Mouse (Mus musculus): ENCODE measurements around the gene Ccdc158. TPM values are rescaled to one million over a fixed set of nuclear protein-coding genes. Genes with fewer than 3 reads are reported as not detected.

The Ccdc158 gene
- polyA plus RNA-seq, 1 experiment from 2014 or later = 0.10 TPM

DNA sequence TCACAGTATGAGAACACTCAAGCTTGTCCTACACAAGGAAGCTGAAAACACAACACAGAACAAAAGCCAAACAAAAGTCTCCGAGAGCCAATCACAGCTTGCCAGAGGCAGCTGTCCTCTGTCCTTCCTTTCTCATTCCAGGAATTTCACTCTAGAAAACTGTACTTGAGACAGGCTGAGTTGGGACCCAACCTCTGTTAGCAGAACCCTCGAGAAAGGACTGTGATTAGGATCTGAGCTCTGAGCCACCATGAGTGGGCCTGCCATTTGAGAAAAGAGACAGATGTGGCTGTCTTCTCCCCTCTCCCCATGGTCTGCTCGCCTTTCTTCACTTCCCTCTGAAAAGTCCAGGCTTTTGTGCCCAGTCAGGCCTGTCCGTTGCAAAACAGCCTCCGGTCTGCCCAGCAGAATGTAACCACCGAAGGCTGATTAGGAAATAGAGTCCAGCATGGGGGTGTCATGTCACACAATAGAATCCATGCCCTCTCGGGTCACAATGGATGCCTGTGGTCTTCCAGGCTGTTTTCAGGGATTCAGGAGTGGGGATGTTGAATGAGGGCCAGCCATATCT is 32.9 kb upstream of the Ccdc158 start:
- ATAC-seq (ENCODE audit: insufficient read depth) = no peak
- Histone ChIP-seq H3K4me3 (replicated peaks) (no peak overlapping the region), H3K27ac (replicated peaks) (no peak overlapping the region), H3K4me1 (replicated peaks) (no peaks in the 10 kb centered on the region), H3K9ac (no peak overlapping the region), H3K36me3 (replicated peaks) (no peaks in the 10 kb centered on the region), H3K4me2 (no peak overlapping the region), H3K9me3 (replicated peaks) (no peaks in the 10 kb centered on the region), H3K27me3 (no peaks in the 10 kb centered on the region)
- 33% methylated on average over 7 of the region's 7 CpGs for WGBS (ENCODE audit: insufficient replicate concordance)

DNA sequence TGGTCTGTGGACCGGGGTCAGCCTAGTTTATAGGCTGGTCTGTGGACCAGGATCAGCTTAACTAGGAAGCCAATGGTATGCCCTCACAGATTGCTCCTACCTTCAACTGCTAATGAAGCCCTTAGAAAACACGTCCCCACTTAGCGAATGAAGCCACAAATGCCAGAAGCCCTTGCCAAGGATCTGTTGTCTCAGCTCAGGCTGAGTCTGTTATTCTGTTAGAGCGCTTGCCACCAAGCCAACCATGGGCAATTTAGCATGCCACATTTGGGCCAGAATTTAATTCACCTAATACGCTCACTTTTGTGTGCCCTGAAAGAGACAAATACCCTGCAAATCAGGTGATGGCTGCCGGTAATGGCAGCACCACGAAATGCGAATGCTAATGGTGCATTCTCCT is 28.6 kb upstream of the Ccdc158 start:
- no peak overlapping the region for H3K9ac ChIP-seq
- no peaks in the 10 kb centered on the region for H3K36me3 ChIP-seq (replicated peaks)
- H3K4me2 ChIP-seq = no peak overlapping the region
- no peak for ATAC-seq (ENCODE audit: insufficient read depth)
- no peaks in the 10 kb centered on the region for H3K9me3 ChIP-seq (replicated peaks)
- WGBS (ENCODE audit: insufficient replicate concordance) = 80% methylated on average over 8 of the region's 8 CpGs
- no peak overlapping the region for H3K4me3 ChIP-seq (replicated peaks)
- H3K27me3 ChIP-seq = 0 out of 2 replicates have a peak, but pooled peaks cover 6% of the 10 kb centered on the region
- H3K27ac ChIP-seq (replicated peaks) = no peak overlapping the region
- H3K4me1 ChIP-seq (replicated peaks) = no peaks in the 10 kb centered on the region

- 54% methylated on average over 11 of the region's 11 CpGs for WGBS (ENCODE audit: insufficient replicate concordance)
- no peaks in the 10 kb centered on the region for H3K4me1 ChIP-seq (replicated peaks)
- no peak overlapping the region for H3K27ac ChIP-seq (replicated peaks)
- H3K9ac ChIP-seq = no peak overlapping the region
- H3K36me3 ChIP-seq (replicated peaks) = no peaks in the 10 kb centered on the region
- no peak overlapping the region for H3K4me2 ChIP-seq
- H3K4me3 ChIP-seq (replicated peaks) = no peak overlapping the region
- no peaks in the 10 kb centered on the region for H3K9me3 ChIP-seq (replicated peaks)
- 0 out of 2 replicates have a peak, but pooled peaks cover 6% of the 10 kb centered on the region for H3K27me3 ChIP-seq
- no peak for ATAC-seq (ENCODE audit: insufficient read depth)
These were observed 26.7 kb upstream of the Ccdc158 start for GRCm38 (mm10) chr5:92701750-92702149.

- H3K9ac ChIP-seq = no peak overlapping the region
- H3K9me3 ChIP-seq (replicated peaks) = no peaks in the 10 kb centered on the region
- H3K27me3 ChIP-seq = 0 out of 2 replicates have a peak, but pooled peaks cover 6% of the 10 kb centered on the region
- no peaks in the 10 kb centered on the region for H3K4me1 ChIP-seq (replicated peaks)
- no peak overlapping the region for H3K27ac ChIP-seq (replicated peaks)
- no peaks in the 10 kb centered on the region for H3K36me3 ChIP-seq (replicated peaks)
- WGBS (ENCODE audit: insufficient replicate concordance) = 26% methylated on average over 17 of the region's 17 CpGs
- no peak for ATAC-seq (ENCODE audit: insufficient read depth)
- no peak overlapping the region for H3K4me3 ChIP-seq (replicated peaks)
- no peak overlapping the region for H3K4me2 ChIP-seq
These were observed 23.9 kb upstream of the Ccdc158 start for GRCm38 (mm10) chr5:92698837-92699529.

DNA sequence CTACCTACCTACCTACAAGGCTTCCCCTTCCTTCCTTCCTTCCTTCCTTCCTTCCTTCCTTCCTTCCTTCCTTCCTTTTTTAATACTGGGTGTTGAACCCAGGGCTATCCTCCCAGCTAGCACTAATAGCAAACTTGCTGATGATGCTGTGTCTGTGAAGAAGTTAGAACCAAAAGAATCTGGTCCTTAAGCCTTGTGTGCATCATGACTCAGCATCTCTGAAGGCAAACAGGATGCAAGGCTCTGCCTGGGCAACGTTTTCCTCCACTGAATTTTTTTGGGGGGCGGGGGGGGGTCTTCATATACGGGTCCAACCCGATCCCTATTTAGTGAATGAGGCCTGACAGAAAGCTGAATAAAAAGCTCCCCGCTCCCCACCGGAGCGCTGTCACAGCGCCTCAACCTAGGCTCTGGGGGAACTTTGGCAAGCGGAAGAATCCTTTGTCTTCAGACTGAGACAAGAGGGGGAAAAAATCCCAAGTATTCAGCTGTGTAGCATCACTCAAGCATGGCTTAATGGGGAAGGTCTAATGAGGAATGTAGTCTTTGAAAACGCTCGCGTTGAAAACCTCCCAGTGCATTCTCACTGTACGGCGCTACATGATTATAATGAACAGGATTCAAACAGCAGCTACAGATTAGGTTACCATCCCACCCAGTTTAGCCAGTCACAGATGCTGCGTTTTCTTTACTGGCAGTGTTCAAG is 23.2 kb upstream of the Ccdc158 start:
- Histone ChIP-seq H3K4me1 (replicated peaks) (no peaks in the 10 kb centered on the region), H3K27ac (replicated peaks) (no peak overlapping the region), H3K4me3 (replicated peaks) (no peak overlapping the region), H3K9ac (no peak overlapping the region), H3K9me3 (replicated peaks) (no peaks in the 10 kb centered on the region), H3K27me3 (0 out of 2 replicates have a peak, but pooled peaks cover 6% of the 10 kb centered on the region), H3K36me3 (replicated peaks) (no peaks in the 10 kb centered on the region), H3K4me2 (no peak overlapping the region)
- WGBS (ENCODE audit: insufficient replicate concordance) = 14% methylated on average over 15 of the region's 15 CpGs
- ATAC-seq (ENCODE audit: insufficient read depth) = no peak

GRCm38 (mm10) chr5:92694316-92694995 is 19.4 kb upstream of the Ccdc158 start:
- 61% methylated on average over 10 of the region's 10 CpGs for WGBS (ENCODE audit: insufficient replicate concordance)
- 0 out of 2 replicates have a peak, but pooled peaks cover 6% of the 10 kb centered on the region for H3K27me3 ChIP-seq
- H3K4me1 ChIP-seq (replicated peaks) = no peaks in the 10 kb centered on the region
- ATAC-seq (ENCODE audit: insufficient read depth) = no peak
- H3K4me2 ChIP-seq = no peak overlapping the region
- no peak overlapping the region for H3K27ac ChIP-seq (replicated peaks)
- no peaks in the 10 kb centered on the region for H3K36me3 ChIP-seq (replicated peaks)
- no peak overlapping the region for H3K9ac ChIP-seq
- H3K9me3 ChIP-seq (replicated peaks) = no peaks in the 10 kb centered on the region
- no peak overlapping the region for H3K4me3 ChIP-seq (replicated peaks)

DNA sequence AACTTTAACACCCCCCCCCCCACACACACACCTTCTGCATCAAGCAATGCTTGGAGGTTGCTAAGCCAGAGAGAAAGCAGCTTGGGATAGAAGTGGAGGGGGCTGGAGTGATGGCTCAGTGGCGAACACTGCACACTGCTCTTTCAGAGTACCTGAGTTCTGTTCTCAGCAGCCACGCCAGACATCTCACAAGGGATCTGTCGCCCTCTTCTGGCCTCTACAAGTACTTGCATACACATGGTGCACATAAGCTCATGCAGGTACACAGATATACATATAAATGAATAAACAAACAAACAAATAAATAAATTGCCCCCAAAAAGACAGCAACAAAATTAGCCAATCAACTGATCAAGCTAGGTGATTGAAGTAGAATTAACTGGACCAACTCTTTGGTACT is 18.7 kb upstream of the Ccdc158 start:
- 60% methylated on average over 3 of the region's 3 CpGs for WGBS (ENCODE audit: insufficient replicate concordance)

DNA sequence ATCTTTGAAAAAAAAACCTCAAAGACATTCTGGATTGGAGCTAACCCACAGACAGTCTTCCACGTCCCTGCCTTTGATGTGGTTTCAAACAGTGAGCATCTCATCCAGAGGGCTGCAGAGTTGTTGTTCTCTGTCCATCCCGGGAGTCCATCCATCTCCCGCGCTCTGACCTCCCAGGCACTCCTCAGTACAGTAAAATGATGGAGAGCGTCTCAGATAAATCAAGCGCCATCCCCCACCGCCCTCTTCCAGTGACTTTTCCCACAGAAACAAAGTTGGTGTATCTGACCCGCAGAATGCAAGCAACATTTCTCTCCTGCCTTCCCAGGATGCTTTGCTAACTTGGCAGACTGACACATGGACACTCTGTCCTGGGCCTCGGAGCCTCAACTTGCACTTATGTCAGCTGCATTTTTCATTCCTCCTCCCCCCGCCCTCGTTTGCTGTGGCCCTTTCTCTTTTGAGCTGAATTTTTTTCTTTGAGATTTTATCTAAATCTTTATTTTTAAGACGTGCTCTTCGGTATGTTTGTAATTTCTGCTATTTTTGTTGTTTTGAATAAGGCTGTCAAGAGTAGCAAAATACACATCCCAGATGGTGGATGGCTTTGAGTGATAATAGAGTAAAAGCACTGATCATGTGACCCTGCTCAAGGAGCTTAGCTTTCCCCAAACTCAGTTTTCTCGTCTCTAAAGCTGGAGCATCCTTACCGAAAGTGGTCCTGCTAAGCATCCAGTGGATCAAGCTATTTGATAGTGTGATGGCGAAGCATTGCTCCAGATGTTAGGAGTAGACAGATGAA is 17.3 kb upstream of the Ccdc158 start:
- Histone ChIP-seq H3K27me3 (no peaks in the 10 kb centered on the region; the same call in 1 of the 2 replicates), H3K9me3 (replicated peaks) (no peaks in the 10 kb centered on the region), H3K36me3 (replicated peaks) (no peaks in the 10 kb centered on the region), H3K27ac (replicated peaks) (no peak overlapping the region), H3K4me1 (replicated peaks) (no peaks in the 10 kb centered on the region), H3K9ac (no peak overlapping the region), H3K4me3 (replicated peaks) (no peak overlapping the region), H3K4me2 (no peak overlapping the region)
- 59% methylated on average over 16 of the region's 16 CpGs for WGBS (ENCODE audit: insufficient replicate concordance)
- ATAC-seq (ENCODE audit: insufficient read depth) = no peak

More for the DNA sequence above, 18.7 kb upstream of the Ccdc158 start:
- Histone ChIP-seq H3K27me3 (0 out of 2 replicates have a peak, but pooled peaks cover 1% of the 10 kb centered on the region), H3K36me3 (replicated peaks) (no peaks in the 10 kb centered on the region), H3K4me2 (no peak overlapping the region), H3K9ac (no peak overlapping the region), H3K4me1 (replicated peaks) (no peaks in the 10 kb centered on the region), H3K4me3 (replicated peaks) (no peak overlapping the region), H3K9me3 (replicated peaks) (no peaks in the 10 kb centered on the region), H3K27ac (replicated peaks) (no peak overlapping the region)
- no peak for ATAC-seq (ENCODE audit: insufficient read depth)

DNA sequence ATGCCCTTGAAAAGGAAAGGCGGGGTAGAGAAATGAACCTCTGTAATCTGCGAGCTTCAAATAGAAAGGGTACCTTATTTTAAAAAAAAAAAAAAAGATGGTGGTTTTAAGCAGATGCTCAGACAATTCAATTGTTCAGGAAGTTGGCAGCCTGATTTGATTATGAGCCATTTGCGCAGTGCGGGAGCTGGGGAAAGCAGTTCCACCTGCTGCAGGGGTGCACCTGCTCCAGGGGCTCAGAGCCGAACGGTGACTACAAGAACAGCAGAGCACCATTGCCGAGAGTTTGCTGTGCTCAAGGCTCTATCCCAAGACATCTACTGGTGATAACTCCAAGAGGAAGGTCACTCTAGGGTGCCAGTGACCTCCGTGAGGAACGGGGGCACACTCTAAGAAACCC is 13.5 kb upstream of the Ccdc158 start:
- Histone ChIP-seq H3K9ac (no peak overlapping the region), H3K4me3 (replicated peaks) (no peak overlapping the region), H3K9me3 (replicated peaks) (no peaks in the 10 kb centered on the region), H3K27ac (replicated peaks) (no peak overlapping the region), H3K4me2 (no peak overlapping the region), H3K36me3 (replicated peaks) (no peaks in the 10 kb centered on the region), H3K27me3 (peaks cover 19% of the 10 kb centered on the region), H3K4me1 (replicated peaks) (no peaks in the 10 kb centered on the region)
- no peak for ATAC-seq (ENCODE audit: insufficient read depth)
- WGBS (ENCODE audit: insufficient replicate concordance) = 75% methylated on average over 9 of the region's 9 CpGs

DNA sequence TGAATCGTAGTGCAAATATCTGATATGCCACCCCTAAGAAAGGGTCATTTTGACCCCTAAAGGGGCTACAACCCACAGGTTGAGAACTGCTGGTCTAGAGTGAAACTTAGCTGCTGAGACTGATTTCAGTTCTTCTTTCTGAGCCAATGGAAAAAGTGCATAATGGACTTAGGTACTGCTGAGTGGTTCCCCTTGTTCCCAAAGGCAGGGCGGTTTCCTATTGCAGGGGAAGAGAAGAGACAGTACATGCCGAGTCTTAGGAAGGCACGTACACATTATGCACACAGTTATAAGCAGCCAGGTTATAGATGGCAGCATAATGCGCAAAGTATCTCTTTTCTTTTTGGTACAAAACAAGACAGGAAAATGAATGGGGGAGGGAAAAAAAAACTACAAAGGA is 13.1 kb upstream of the Ccdc158 start:
- WGBS (ENCODE audit: insufficient replicate concordance) = 66% methylated on average over 5 of the region's 5 CpGs
- no peak for ATAC-seq (ENCODE audit: insufficient read depth)
- no peak overlapping the region for H3K27ac ChIP-seq (replicated peaks)

More for the DNA sequence above, 13.1 kb upstream of the Ccdc158 start:
- no peak overlapping the region for H3K4me3 ChIP-seq (replicated peaks)
- H3K9ac ChIP-seq = no peak overlapping the region
- peaks cover 24% of the 10 kb centered on the region for H3K27me3 ChIP-seq
- no peaks in the 10 kb centered on the region for H3K36me3 ChIP-seq (replicated peaks)
- no peaks in the 10 kb centered on the region for H3K4me1 ChIP-seq (replicated peaks)
- H3K9me3 ChIP-seq (replicated peaks) = no peaks in the 10 kb centered on the region
- no peak overlapping the region for H3K4me2 ChIP-seq
